Mouse (Mus musculus): ENCODE data around the gene Mxra7. TPM values are rescaled to one million over a fixed set of nuclear protein-coding genes. Genes with fewer than 3 reads are reported as not detected.
"Not testable (repeated sequence)": the region's sequence is repeated elsewhere in the genome, so short reads cannot be mapped to it uniquely, and the experiment has no call there.

The Mxra7 gene
- polyA plus RNA-seq, 1 experiment from 2014 or later = 29.9 TPM

GRCm38 (mm10) chr11:116838936-116839335 is 11.1 kb upstream of the Mxra7 start:
- 93% methylated on average over 14 of the region's 14 CpGs for WGBS
- H3K9me3 ChIP-seq (ENCODE audit: control insufficient read depth, low read length) = no peaks in the 10 kb centered on the region
- no peak overlapping the region for H3K9ac ChIP-seq (replicated peaks; ENCODE audit: low read depth, low read length)
- ATAC-seq (ENCODE audit: low read depth) = no peak
- no peaks in the 10 kb centered on the region for H3K27me3 ChIP-seq (ENCODE audit: control insufficient read depth, insufficient read depth, low read length)
- H3K36me3 ChIP-seq (ENCODE audit: control insufficient read depth, insufficient read depth, low read length) = peaks cover 62% of the 10 kb centered on the region
- H3K4me1 ChIP-seq (ENCODE audit: control insufficient read depth, insufficient read depth, low read length) = peaks cover 21% of the 10 kb centered on the region
- no peak overlapping the region for H3K4me3 ChIP-seq (ENCODE audit: low read depth, low read length)
- no peak overlapping the region for H3K27ac ChIP-seq (ENCODE audit: low read depth, low read length)
- no peak overlapping the region for H3K4me2 ChIP-seq (ENCODE audit: low read depth, low read length)

DNA sequence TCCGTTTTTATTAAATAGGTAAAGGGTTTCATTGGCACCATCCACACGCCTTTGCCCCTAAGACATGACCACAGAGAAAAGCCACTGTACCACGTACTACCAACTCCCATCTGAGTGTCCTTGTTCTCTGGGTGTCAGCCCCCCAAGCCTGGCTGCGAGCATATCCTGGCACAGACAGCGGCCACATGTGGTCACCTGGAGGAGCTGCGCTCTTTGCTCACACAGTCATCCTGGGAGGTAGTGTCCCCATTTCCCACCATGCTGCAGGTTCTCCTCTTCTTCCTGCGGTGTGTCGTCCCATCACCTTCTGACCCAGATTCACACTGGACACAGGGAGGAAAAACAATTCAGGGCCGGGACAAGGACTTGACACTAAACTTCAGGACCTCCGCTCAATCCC is 9.6 kb upstream of the Mxra7 start:
- Histone ChIP-seq H3K27ac (ENCODE audit: low read depth, low read length) (no peak overlapping the region), H3K4me3 (ENCODE audit: low read depth, low read length) (no peak overlapping the region), H3K36me3 (ENCODE audit: control insufficient read depth, insufficient read depth, low read length) (peaks cover 74% of the 10 kb centered on the region), H3K4me2 (ENCODE audit: low read depth, low read length) (no peak overlapping the region), H3K9me3 (ENCODE audit: control insufficient read depth, low read length) (no peaks in the 10 kb centered on the region), H3K27me3 (ENCODE audit: control insufficient read depth, insufficient read depth, low read length) (no peaks in the 10 kb centered on the region), H3K4me1 (ENCODE audit: control insufficient read depth, insufficient read depth, low read length) (peaks cover 22% of the 10 kb centered on the region), H3K9ac (replicated peaks; ENCODE audit: low read depth, low read length) (no peak overlapping the region)
- no peak for ATAC-seq (ENCODE audit: low read depth)
- 94% methylated on average over 10 of the region's 10 CpGs for WGBS

- Histone ChIP-seq H3K27ac (ENCODE audit: low read depth, low read length) (no peak overlapping the region), H3K9me3 (ENCODE audit: control insufficient read depth, low read length) (no peaks in the 10 kb centered on the region), H3K4me1 (ENCODE audit: control insufficient read depth, insufficient read depth, low read length) (peaks cover 18% of the 10 kb centered on the region), H3K4me3 (ENCODE audit: low read depth, low read length) (no peak overlapping the region), H3K27me3 (ENCODE audit: control insufficient read depth, insufficient read depth, low read length) (no peaks in the 10 kb centered on the region), H3K36me3 (ENCODE audit: control insufficient read depth, insufficient read depth, low read length) (peaks cover 75% of the 10 kb centered on the region), H3K4me2 (ENCODE audit: low read depth, low read length) (no peak overlapping the region), H3K9ac (replicated peaks; ENCODE audit: low read depth, low read length) (no peak overlapping the region)
- no peak for ATAC-seq (ENCODE audit: low read depth)
- 90% methylated on average over 4 of the region's 4 CpGs for WGBS
These were observed 8.4 kb upstream of the Mxra7 start for GRCm38 (mm10) chr11:116836283-116836682.

DNA sequence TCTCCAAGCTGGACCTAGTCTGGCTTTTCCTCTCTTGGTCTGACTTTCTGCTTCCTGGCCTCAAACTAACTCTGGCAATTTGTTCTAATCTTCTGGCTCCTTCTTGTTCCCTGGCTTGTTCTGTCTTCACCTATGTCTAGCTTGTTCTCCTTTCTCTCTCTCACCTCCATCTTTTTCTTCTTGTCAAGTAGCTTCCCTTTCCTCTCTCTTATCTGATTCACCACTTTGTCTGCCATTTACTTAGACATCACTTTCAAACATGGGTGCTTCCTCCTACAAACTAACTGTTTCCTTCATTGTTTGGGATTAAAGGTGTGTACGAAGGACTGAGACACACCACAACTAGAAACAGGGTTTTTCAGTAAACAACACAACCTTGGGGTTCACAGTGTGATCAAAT is 7.1 kb upstream of the Mxra7 start:
- peaks cover 7% of the 10 kb centered on the region; the same call in 1 of the 2 replicates for H3K4me1 ChIP-seq (ENCODE audit: control insufficient read depth, insufficient read depth, low read length)
- H3K36me3 ChIP-seq (ENCODE audit: control insufficient read depth, insufficient read depth, low read length) = peaks cover 65% of the 10 kb centered on the region
- H3K9me3 ChIP-seq (ENCODE audit: control insufficient read depth, low read length) = no peaks in the 10 kb centered on the region
- no peak overlapping the region for H3K9ac ChIP-seq (replicated peaks; ENCODE audit: low read depth, low read length)
- no peak overlapping the region for H3K4me2 ChIP-seq (ENCODE audit: low read depth, low read length)
- 95% methylated on average over 1 of the region's 1 CpGs for WGBS
- no peak for ATAC-seq (ENCODE audit: low read depth)
- no peak overlapping the region for H3K27ac ChIP-seq (ENCODE audit: low read depth, low read length)
- H3K4me3 ChIP-seq (ENCODE audit: low read depth, low read length) = no peak overlapping the region
- no peaks in the 10 kb centered on the region for H3K27me3 ChIP-seq (ENCODE audit: control insufficient read depth, insufficient read depth, low read length)

GRCm38 (mm10) chr11:116832172-116832685 is 4.4 kb upstream of the Mxra7 start:
- WGBS = 37% methylated on average over 3 of the region's 4 CpGs
- H3K9ac ChIP-seq (replicated peaks; ENCODE audit: low read depth, low read length) = no peak overlapping the region
- H3K4me1 ChIP-seq (ENCODE audit: control insufficient read depth, insufficient read depth, low read length) = peaks cover 8% of the 10 kb centered on the region
- no peak overlapping the region for H3K4me2 ChIP-seq (ENCODE audit: low read depth, low read length)
- H3K27ac ChIP-seq (ENCODE audit: low read depth, low read length) = no peak overlapping the region
- peaks cover 40% of the 10 kb centered on the region for H3K36me3 ChIP-seq (ENCODE audit: control insufficient read depth, insufficient read depth, low read length)
- no peaks in the 10 kb centered on the region for H3K27me3 ChIP-seq (ENCODE audit: control insufficient read depth, insufficient read depth, low read length)
- H3K4me3 ChIP-seq (ENCODE audit: low read depth, low read length) = no peak overlapping the region
- no peak for ATAC-seq (ENCODE audit: low read depth)
- H3K9me3 ChIP-seq (ENCODE audit: control insufficient read depth, low read length) = no peaks in the 10 kb centered on the region

- 5% methylated on average over 17 of the region's 17 CpGs for WGBS
- Histone ChIP-seq H3K27ac (ENCODE audit: low read depth, low read length) (peak overlapping the region; percentile 69), H3K4me1 (ENCODE audit: control insufficient read depth, insufficient read depth, low read length) (peaks cover 20% of the 10 kb centered on the region), H3K4me2 (ENCODE audit: low read depth, low read length) (peak overlapping the region; percentile 91), H3K27me3 (ENCODE audit: control insufficient read depth, insufficient read depth, low read length) (no peaks in the 10 kb centered on the region), H3K9ac (replicated peaks; ENCODE audit: low read depth, low read length) (peak overlapping the region; percentile 87), H3K36me3 (ENCODE audit: control insufficient read depth, insufficient read depth, low read length) (no peaks in the 10 kb centered on the region), H3K4me3 (ENCODE audit: low read depth, low read length) (peak overlapping the region; percentile 62), H3K9me3 (ENCODE audit: control insufficient read depth, low read length) (no peaks in the 10 kb centered on the region)
- ATAC-seq (ENCODE audit: low read depth) = peak; percentile 21; the same call in 1 of the 2 replicates
These were observed 1.0 kb downstream of the Mxra7 start for GRCm38 (mm10) chr11:116826550-116827504.

GRCm38 (mm10) chr11:116825230-116825629 is 2.6 kb downstream of the Mxra7 start:
- H3K9ac ChIP-seq (replicated peaks; ENCODE audit: low read depth, low read length) = 0 out of 2 replicates have a peak overlapping the region, but pooled peaks have one; percentile 32
- H3K27me3 ChIP-seq (ENCODE audit: control insufficient read depth, insufficient read depth, low read length) = no peaks in the 10 kb centered on the region
- peaks cover 20% of the 10 kb centered on the region for H3K4me1 ChIP-seq (ENCODE audit: control insufficient read depth, insufficient read depth, low read length)
- H3K36me3 ChIP-seq (ENCODE audit: control insufficient read depth, insufficient read depth, low read length) = no peaks in the 10 kb centered on the region
- H3K27ac ChIP-seq (ENCODE audit: low read depth, low read length) = peak overlapping the region; percentile 57
- peak overlapping the region; percentile 9; the same call in 1 of the 2 replicates for H3K4me3 ChIP-seq (ENCODE audit: low read depth, low read length)
- ATAC-seq (ENCODE audit: low read depth) = 0 out of 2 replicates have a peak, but pooled peaks have one; percentile 7
- H3K9me3 ChIP-seq (ENCODE audit: control insufficient read depth, low read length) = no peaks in the 10 kb centered on the region
- 21% methylated on average over 4 of the region's 5 CpGs for WGBS
- peak overlapping the region; percentile 91 for H3K4me2 ChIP-seq (ENCODE audit: low read depth, low read length)

DNA sequence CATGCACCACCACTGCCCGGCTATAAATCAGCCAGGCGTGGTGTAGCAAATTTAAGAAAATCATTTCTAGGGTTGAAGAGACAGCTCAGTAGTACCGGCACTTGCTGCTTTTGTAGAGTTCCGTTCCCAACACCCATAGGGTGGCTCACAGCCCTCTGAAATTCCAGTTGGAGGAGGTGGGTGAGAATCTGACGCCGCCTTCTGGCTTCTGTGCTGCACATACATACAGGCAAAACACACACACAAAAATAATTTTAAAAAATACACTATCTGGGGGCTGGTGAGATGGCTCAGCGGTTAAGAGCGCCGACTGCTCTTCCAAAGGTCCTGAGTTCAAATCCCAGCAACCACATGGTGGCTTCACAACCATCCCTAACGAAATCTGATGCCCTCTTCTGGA is 4.0 kb downstream of the Mxra7 start:
- not testable (repeated sequence) for H3K36me3 ChIP-seq (ENCODE audit: control insufficient read depth, insufficient read depth, low read length); H3K27me3 ChIP-seq (ENCODE audit: control insufficient read depth, insufficient read depth, low read length); H3K4me3 ChIP-seq (ENCODE audit: low read depth, low read length); H3K4me2 ChIP-seq (ENCODE audit: low read depth, low read length); H3K27ac ChIP-seq (ENCODE audit: low read depth, low read length); H3K9ac ChIP-seq (replicated peaks; ENCODE audit: low read depth, low read length); H3K9me3 ChIP-seq (ENCODE audit: control insufficient read depth, low read length); ATAC-seq (ENCODE audit: low read depth)
- 98% methylated on average over 10 of the region's 10 CpGs for WGBS
- peaks cover 20% of the 10 kb centered on the region for H3K4me1 ChIP-seq (ENCODE audit: control insufficient read depth, insufficient read depth, low read length)

GRCm38 (mm10) chr11:116823255-116823654 is 4.6 kb downstream of the Mxra7 start:
- Histone ChIP-seq H3K4me1 (ENCODE audit: control insufficient read depth, insufficient read depth, low read length) (peaks cover 20% of the 10 kb centered on the region), H3K9ac (replicated peaks; ENCODE audit: low read depth, low read length) (no peak overlapping the region)

More at GRCm38 (mm10) chr11:116823255-116823654, 4.6 kb downstream of the Mxra7 start:
- Histone ChIP-seq H3K4me3 (ENCODE audit: low read depth, low read length) (no peak overlapping the region), H3K9me3 (ENCODE audit: control insufficient read depth, low read length) (no peaks in the 10 kb centered on the region), H3K36me3 (ENCODE audit: control insufficient read depth, insufficient read depth, low read length) (no peaks in the 10 kb centered on the region), H3K27me3 (ENCODE audit: control insufficient read depth, insufficient read depth, low read length) (no peaks in the 10 kb centered on the region), H3K4me2 (ENCODE audit: low read depth, low read length) (no peak overlapping the region), H3K27ac (ENCODE audit: low read depth, low read length) (no peak overlapping the region)
- ATAC-seq (ENCODE audit: low read depth) = no peak
- WGBS = 98% methylated on average over 2 of the region's 2 CpGs

Measured in neural tube, embryonic 14.5 days (tissue).